Mouse (Mus musculus) lung, postnatal 14 days (tissue): ENCODE data around the gene Dglucy.

ENCODE experiments used
- DNase-seq: peaks from one replicate; pipeline ENCODE4 v3.0.0; 2021

Gene Dglucy

DNA sequence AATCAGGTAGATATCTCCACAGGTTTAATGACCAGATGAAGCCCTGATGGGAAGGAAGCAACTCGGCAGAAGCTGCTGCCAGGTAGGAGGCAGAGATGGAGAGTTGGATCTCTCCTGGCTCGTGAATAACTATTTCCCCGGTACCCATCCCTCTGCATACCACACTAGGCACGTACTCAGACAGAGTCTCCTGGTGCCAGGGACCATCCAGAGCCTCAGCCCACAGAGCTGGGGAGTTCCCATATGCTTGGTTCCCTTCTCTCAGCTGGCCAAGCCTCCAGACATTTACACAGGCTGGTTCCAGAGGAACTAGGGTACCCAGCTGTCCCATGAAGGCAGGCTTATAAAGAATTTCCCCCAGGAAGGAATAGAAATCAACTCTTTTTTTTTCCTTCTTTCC, 108.0 kb downstream of the Dglucy start:
- DNase-seq, result no peak

DNA sequence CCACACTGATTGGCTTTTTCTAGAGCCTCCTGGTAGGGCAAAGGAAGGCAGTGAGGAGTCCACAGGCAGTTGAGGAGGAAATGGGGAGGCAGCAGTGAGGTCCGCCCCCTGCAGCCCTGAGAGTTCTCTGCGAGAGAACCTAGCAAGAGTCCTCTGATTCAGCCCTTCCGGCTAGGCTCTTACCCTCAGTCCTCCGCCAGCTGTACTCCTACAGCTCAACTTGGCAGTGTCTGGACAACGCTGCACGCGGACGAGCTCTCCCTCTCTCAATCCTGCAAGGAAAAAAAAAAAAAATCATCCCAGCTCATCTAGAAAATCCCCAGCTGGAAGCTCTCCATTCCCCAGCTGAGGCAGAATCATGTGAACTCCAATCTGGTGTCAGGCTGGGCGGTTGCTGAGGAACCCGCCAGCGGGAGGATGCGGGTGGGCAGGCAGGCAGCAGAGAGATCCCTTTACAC, 109.0 kb downstream of the Dglucy start:
- DNase-seq, result peak; percentile 14

DNA sequence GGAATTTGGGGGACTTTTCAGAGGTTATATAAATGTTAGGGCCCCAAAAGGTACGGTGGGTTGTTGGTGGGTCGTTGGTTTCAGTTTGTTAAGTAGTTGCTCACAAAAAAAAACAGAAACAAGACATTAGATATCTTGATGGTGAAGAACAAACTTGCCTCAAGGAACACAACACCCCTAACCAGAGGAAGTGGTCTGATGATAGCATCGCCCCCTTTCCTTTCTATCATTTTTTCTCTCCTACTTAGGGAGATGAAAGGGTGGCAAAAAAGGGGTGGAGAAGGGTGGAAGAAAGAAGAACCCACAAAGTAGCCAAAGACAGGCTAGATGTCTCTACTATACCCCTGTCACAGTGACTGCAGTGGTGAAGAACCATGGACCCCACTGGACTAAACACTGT, 111.7 kb downstream of the Dglucy start:
- no peak for DNase-seq

DNA sequence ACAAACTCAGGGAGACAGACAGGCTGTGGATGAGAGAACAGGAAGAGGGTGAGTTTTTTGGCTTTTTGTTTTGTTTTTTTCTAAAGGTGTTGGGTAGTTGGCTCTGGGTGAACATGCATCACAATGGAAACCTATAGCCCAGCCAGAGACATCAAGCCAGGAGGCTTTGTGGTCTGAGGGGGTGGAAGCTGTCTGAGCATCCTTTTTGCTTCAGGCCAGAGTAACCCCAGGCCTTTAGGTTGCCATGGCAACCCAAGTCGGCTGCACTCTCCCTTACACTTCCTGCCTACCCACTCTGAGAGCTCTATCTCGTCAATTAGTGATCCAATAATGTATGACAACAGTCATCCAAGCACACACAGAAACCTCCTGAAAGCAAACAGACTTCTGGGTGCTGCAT, 116.6 kb downstream of the Dglucy start:
- DNase-seq, result no peak

DNA sequence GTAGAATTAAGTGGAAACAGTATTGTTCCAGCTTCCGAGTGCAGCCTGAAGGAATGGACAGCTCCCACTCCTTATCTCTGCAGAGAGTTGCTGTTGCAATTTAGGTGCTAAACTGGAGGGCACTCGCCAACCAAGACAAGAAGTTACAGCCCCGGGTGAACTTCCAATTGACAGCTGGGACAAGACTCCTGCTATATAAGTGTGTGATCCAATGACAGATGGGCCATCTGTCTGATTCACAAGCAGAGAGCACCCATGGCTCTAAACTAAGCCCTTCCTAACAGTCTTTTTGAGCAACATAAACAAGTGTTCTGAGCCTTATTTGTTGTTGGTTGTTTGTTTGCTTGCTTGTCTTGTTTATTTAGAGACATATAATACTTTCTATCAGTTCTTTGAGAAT, 117.8 kb downstream of the Dglucy start:
- DNase-seq, result no peak

DNA sequence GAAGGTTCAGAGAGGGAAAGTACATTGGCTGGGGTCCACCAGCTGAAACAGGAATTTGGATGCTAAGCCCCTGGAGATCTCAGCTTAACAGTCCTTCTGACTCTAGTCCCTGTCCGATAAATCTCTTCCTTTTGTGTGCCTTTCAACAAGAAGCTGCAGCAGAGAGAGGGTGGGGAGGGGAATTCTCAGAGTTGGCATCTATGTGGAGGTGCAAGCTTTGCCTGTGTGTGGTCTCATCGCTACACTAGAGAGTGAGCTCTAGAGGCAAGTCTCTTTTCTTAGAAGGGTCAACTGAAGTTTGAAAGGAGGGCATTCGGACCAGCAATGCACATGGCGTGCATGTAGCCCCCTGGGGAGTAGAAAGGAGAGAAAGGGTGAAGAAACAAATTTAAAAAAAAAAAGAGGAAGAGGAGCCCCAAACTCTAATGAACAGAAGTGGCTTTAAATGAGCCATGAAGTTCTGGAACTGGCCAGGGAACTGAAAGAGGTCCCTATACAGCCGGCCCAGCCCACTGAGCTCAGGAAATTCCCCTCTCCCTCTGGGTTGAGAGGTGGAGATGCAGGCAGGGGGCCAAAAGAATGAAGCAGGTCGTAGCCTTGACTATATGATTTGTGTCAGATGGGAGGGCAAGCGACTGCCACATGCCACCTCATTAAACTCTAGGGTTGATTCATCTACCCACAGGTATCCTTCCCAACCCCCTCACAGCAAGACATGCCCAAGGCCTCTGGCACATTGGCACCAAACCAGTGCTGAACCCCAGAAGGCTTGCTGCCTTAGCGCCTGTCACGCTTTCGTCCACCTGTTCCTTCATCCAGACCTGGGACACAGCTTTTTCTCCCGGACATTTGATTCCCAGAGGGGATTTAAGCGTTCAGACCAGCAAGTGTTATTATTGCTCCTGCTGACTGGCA, 119.1 kb downstream of the Dglucy start:
- DNase-seq, result no peak

DNA sequence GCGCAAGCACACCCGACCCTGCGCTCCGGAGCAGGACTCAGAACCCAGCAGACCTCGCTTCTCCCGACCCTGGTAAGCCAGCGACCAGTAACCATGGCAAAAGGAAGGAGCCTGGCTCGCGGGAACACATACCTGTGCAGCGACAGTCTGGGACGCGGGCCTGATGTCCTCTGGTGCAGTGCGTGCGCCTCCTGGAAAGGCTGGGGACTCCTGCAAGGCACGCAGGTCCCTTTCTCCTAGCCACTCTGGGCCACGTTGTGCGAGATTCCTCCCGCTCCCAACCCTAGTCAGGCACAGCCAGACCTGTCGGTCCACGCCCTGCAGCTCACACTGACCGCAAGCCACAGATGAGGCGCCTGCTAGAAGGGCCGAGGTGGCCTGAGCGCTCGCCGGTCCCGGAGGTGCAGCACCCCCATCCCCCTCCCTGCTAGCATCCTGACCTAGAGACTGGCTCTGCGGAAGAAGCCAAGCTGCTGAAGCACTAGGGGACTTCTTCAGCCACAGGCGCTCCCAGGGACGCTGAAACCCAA, 120.3 kb downstream of the Dglucy start:
- no peak for DNase-seq

DNA sequence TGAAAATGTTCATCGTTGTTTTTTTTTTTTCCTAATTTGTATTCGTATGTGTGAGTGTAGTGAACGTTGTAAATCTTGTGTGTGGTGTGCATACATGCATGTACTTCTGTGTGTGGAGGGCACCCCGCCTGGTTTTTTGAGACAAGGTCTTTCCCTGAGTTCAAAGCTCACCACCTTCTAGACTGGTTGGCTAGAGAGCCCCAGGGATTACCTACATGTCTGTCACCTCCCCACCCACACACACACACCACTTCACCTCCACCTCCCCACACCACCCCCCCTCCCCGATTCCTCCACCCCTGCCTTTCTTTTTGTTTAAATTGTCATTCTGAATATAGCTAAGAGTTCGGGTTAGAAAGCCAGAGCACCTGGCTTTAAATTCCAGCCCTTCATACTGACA, 122.0 kb downstream of the Dglucy start:
- DNase-seq, result no peak

DNA sequence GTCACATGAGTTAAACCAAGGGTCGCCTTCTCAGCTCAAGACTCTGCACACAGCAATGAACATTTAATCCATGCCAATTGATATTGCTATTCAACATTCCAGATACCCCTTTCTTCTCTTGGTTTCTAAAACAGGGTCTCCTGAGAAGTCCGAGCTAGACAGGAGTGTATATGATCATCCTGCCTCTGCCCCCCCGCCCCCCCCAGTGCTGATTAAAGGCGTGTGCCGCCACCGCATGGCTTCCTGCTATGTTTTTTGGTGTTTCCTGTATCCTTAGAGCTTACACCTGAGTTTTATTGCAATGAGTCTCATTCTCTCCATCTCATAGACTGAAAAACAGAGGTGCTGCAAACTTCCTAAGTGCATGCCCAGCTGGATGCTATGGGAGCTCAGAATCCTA, 122.5 kb downstream of the Dglucy start:
- DNase-seq, result no peak

DNA sequence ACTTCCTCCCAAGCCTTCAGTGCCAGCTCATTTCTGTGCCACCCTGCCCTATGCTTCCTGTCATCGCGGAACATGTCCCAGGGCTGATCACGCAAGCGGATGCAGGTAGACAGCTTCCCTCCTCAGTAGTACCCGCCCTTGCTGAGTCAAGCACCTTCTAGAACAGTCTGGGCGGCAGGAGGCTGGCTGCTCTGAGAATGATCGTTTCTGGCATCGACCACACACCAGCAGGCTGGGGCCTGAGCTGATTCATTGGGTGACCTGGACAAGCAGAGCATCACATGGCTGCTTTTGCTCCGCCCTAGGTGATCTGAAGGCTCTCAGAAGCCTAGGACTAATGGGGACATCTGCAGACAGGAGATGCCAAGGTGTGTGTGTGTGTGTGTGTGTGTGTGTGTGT, 124.9 kb downstream of the Dglucy start:
- DNase-seq, result no peak

DNA sequence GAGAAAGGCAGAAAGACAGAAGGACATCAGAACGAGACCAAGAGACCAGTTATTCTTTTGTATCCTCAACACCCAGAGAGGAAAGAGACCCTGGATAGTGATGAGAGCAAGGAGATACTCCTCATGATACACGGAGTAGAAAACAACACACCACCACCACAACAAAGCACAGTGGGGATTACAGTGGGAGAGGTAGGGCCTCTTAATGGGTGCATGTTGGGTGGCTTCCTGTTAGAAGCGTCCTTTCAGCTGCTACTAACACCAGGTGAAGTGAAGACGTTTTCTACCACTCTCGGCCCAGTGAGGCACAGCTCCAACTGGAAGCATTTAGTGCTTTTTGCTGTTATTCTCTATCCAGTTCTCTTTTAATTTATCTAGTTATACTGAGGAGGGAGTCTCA, 128.0 kb downstream of the Dglucy start:
- DNase-seq, result no peak

DNA sequence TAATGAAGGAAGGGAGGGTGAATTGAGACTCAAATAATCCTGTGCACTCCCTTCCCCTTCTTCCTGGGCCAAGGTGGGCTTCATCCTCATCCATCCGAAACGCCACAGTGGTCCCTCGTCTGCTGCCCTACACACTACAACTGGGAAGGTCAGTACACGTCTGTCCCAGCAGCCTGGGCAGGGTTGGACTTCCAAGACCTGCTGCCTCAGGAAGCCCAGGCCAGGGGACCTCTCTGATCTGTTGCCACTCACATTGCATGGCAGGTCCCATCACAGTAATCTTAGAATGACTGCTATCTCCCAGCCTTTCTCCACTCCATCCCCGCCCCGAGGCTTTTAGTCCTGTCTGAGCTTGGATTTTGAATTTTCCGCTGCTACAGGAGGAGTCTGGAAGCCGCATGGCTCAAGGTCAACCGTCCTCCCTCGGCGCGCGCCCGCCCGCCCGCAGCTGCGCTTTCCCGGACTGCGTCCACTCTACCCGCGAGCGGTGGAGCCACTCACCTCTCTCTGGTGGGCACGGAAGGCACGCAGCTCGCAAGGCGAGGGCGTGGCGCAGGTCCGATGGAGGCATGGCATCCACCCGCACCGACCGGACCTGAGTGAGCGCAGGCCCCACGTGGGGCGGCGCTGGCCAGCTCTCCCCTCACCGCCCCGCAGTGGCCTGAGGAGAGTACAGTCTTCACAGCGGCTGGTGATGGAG, 128.9 kb downstream of the Dglucy start, which contains the start of gene Gpr68:
Gene Gpr68, minus strand, starts transcription at position 601 of the 700 bp plus-strand sequence.
- no peak for DNase-seq

DNA sequence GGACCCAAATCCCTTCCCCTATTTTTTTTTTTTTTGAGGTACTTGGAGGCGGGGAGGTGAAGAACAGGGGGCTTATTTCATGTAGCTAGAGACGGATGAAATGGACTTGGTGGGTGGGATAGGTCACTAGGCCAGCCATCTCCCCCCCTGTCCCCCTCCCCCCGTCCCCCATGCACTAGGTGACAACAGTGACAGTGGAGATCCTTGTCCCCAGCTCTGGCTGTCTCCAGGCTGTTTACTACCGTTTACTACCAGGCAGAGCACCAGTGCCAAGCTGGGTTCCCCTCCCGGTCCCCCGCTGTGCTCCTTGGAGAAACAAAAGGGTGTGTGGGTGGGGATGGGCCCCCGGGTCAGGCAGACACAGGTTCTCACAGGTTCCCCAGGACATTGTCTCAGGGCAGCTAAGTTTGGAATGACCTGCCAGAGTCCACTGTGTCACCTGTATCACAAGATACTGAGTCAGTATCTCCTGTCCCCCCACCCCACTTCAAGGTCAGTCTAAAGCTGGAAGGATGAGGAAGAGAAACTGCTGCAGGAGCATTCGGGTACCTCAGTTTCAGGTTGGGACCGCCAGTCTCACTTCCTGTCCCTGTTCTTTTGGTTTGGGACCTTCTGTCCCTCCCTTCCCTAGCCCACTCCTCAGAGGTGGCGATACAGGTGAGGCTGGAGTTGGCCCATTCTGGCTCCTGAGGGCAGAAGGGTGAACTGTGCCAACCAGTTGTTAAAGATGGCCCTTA, 129.6 kb downstream of the Dglucy start:
- no peak for DNase-seq

DNA sequence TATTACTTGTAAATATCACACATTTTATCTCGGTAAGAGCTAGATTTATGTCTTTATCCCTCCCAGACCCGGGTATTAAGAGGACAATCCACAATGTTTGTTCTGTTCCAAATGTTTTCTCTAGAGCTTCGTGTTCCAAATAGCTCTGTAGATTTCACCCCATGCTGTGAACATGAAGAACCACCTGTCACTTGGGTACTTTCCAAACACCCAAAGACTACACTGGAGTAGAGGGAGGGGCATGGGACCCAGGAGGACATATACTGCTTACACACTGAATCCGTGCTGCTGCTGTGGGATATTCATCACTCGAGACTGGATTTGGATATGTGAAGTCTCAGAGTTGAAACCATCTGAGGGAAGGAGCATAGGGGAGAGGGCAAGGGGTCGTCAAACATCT, 130.9 kb downstream of the Dglucy start:
- no peak for DNase-seq

DNA sequence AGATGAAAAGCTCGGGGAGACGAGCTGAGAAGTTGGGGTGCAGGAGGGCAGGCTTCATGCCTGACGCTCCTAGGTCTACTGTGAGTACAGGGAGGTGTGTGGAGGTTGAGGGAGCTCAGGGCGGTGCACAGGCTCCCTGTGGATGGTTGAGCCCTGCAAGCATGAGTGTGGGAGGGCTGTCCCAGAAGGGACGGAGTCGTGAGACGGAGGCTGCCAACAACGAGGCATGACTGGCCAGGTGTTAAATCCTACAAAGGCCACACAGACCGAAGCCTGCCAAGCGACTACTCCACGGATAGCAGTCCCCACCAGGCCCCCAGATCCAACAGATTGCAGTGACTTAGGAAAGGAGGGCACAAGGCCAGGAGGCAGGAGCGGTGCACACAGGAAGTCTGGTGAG, 131.9 kb downstream of the Dglucy start:
- DNase-seq, result no peak

DNA sequence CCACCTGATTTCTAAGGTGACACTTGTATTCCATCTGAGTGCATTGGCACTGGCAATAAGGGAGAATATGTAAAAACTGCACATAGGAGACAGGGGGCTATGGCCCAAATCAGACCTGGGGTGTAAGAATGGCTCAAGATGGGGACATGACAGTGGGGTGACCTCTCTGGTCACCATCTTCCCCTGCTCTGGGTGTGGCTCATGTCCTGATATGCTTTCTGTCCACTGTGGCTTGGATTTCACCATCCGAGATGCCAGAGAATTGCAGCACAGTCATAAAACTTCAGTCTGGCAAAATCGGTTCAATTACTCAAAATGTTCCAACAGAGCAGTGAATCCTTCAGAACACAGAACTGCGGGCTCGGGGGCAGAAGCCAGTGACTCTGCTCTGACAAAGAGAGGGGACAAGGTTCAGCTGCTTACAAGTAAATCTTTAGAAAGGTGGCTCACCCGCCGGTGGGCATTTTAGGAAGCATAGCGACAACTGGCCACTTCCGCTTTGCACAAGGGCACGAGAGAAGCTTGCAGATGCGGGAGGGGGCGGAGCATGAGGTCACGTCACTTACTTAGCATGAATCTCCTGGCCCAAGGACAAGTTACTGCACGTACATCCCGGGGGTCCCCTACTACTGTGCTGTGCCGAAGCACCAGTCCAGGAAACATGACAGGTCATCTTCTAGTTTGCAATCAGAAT, 145.9 kb downstream of the Dglucy start:
- DNase-seq, result no peak

DNA sequence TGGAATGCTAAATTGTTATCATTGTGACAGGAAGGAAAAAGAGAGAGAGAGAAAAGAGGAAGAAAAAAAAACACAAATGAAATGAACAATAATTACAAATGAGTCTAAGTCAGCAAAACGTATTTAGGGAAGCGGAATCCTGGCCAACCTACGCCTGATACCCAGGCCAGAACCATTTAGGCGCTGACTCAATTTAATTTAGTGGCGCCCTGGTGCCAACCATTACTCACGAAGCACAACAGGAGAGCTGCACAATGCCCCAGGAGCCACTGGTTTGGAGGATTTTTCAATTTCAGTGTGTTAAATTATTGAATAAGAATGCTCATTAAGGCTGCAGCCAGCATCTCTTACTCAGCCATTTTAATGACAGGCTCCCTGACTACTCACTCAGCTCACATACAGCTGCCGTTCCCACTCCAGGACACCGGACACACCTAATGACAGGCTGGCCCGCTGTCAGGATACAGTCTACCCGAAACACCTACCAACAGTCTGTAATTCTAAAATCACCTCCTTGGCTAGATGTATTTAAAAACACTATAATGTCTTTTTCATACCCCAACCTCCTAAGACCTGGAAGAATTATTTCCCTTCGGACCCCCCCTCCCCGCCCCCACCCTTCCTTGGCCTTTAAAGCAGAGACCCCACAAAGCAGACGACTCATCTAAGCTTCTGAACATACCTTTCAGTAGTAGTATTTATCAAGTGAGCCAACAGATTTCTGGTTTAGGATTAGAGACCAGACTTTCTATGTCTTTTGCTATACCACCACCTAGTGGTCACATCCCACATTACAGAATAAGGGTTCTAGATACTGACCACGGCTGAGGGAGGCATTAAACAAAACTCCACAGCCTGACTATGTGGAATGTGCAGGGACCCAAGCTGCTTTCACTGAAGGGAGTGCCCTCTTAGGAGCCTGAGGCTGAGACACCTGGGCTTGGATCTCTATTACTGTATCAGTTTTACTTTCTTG, 147.1 kb downstream of the Dglucy start:
- peak; percentile 78 for DNase-seq

DNA sequence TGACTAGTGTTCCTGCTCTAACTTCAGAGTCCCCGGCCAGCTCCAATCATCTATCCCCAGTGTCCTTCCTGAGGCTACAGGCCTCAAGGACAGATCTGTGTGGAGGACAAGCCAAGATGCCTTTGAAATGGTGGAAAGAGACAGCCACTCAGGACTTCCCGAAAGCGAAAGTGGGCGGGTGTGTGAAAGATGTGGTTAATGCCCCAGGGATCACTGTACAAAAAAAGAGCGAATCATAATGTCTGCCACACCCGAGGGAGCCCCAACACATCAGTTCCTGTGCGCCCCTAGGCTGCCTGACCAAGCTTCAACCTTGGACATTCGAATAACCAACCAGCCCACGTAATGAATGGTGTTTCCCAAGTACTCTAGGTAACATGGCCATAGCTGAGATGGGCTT, 149.4 kb downstream of the Dglucy start:
- DNase-seq, result no peak

DNA sequence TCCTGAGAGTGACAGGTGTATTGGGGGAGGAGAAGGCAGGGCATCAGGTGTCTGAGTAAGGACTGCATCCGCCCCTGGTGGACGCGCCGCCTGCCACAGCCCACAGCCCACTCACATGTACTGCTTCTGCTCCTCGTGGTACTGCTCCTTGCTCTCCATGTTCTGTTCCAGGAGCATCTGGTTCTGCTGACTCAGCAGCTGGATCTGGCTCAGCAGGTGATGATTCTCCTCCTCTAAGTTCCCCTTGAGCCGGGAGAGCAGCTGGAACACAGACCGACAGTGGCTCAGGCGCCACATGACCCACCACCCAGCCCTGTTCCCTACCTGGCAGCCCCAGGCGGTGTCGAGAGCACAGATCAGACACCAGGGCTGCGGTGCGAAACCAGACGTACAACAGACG, 152.8 kb downstream of the Dglucy start:
- no peak for DNase-seq

DNA sequence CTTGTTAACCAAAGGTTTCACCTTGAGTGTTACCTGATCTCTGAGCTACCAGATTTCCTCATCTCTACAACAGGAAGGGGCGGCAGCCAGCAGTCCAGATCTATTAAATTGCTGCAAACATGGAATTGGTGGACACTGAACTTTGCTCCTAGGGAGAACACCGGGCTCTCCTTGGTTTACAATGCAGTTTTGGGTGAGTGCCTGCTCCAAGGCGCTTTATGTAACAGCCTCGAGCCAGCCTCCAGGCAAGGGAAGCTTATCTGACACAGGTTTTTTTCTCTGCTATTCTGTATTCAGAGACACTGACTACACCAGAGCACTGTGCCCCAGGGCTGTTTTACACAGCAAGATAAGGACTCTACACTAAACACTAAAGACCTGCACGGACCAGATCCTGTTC, 155.9 kb downstream of the Dglucy start:
- DNase-seq, result no peak

DNA sequence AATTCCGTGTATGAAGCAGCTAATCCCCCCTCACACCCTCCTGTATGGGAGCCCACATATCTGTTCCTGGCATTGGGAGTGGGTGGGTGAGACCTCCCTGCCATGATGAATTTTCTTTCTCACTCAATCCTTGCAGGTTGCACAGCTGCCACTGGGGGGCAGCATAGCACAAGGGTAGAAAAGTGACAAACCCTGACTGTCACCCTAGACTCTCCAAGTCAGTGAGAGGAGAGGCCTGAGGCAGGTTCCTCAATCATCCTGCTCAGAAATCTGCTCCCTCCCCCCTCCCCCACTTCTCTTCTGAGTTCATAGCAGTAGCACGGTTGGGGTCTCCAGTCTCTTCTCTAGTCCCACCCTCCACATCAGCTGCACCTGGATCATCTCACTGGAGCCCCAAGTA, 157.3 kb downstream of the Dglucy start:
- DNase-seq, result peak; percentile 83
